Mouse (Mus musculus) heart, embryonic 16.5 days (tissue): ENCODE measurements at regions not wholly inside any gene's neighbourhood (a gene's known extent, or its start where the extent isn't known, plus 50 kb on each side); places are given as distances from the start of the nearest gene placed in this dataset.
"Not testable (repeated sequence)": the region's sequence is repeated elsewhere in the genome, so short reads cannot be mapped to it uniquely, and the experiment has no call there.

Experiments
- ATAC-seq: fragments of 200-750 bp; cut with Nextera tagmentation; replicated peaks from 2 replicates; pipeline ENCODE4 v1.8.0; 2017; ENCODE audit warnings: moderate number of reproducible peaks; ENCODE audit not compliant: insufficient read depth, low FRiP score; ENCODE audit errors: extremely low read depth
- H3K27ac ChIP-seq: fragments of 300-500 bp; sonication (generic); 2 replicates; pipeline ENCODE4 v1.5.1; 2014; ENCODE audit warnings: mild to moderate bottlenecking, low read length, control low read depth, moderate library complexity
- H3K27me3 ChIP-seq: fragments of 300-500 bp; sonication (generic); 2 replicates; pipeline ENCODE4 v1.6.1; 2014; ENCODE audit warnings: low read length, mixed read lengths; ENCODE audit not compliant: control insufficient read depth, insufficient read depth
- H3K36me3 ChIP-seq: fragments of 300-500 bp; sonication (generic); 2 replicates; pipeline ENCODE4 v1.6.1; 2014; ENCODE audit not compliant: control insufficient read depth, insufficient read depth
- H3K4me1 ChIP-seq: fragments of 300-500 bp; sonication (generic); 2 replicates; pipeline ENCODE4 v1.6.1; 2014; ENCODE audit warnings: low read length, mixed read lengths; ENCODE audit not compliant: control insufficient read depth, insufficient read depth
- H3K4me2 ChIP-seq: fragments of 300-500 bp; sonication (generic); 2 replicates; pipeline ENCODE4 v1.6.1; 2014; ENCODE audit warnings: low read depth, mild to moderate bottlenecking, control low read depth, low read length
- H3K4me3 ChIP-seq: fragments of 300-500 bp; sonication (generic); 2 replicates; pipeline ENCODE4 v1.5.1; 2014; ENCODE audit warnings: mild to moderate bottlenecking, control low read depth, low read length
- H3K9ac ChIP-seq: fragments of 300-500 bp; sonication (generic); 2 replicates; pipeline ENCODE4 v1.6.1; 2014; ENCODE audit warnings: low read length, control low read depth
- H3K9me3 ChIP-seq: fragments of 300-500 bp; sonication (generic); replicated peaks from 2 replicates; pipeline ENCODE4 v1.6.1; 2016; ENCODE audit warnings: low read length; ENCODE audit not compliant: control insufficient read depth
- WGBS: fragments of 180-500 bp; shearing (Covaris S2); extraction: QIAGEN DNeasy Blood & Tissue Kit; methylation state at CpG from one replicate; pipeline ENCODE4 v1.1.7; 2014; 5-methylcytosine and 5-hydroxymethylcytosine counted together

GRCm38 (mm10) chr1:13042326-13042725 is 1628.4 kb downstream of the A830018L16Rik start:
- H3K4me1 ChIP-seq: no peaks in the 10 kb centered on the region
- peaks cover 6% of the 10 kb centered on the region; the same call in 1 of the 2 replicates for H3K9me3 ChIP-seq
- H3K36me3 ChIP-seq: no peaks in the 10 kb centered on the region
- H3K27me3 ChIP-seq: no peaks in the 10 kb centered on the region
- no peak overlapping the region for H3K27ac ChIP-seq
- H3K4me2 ChIP-seq: no peak overlapping the region
- ATAC-seq: no peak
- H3K4me3 ChIP-seq: no peak overlapping the region
- H3K9ac ChIP-seq: no peak overlapping the region

DNA sequence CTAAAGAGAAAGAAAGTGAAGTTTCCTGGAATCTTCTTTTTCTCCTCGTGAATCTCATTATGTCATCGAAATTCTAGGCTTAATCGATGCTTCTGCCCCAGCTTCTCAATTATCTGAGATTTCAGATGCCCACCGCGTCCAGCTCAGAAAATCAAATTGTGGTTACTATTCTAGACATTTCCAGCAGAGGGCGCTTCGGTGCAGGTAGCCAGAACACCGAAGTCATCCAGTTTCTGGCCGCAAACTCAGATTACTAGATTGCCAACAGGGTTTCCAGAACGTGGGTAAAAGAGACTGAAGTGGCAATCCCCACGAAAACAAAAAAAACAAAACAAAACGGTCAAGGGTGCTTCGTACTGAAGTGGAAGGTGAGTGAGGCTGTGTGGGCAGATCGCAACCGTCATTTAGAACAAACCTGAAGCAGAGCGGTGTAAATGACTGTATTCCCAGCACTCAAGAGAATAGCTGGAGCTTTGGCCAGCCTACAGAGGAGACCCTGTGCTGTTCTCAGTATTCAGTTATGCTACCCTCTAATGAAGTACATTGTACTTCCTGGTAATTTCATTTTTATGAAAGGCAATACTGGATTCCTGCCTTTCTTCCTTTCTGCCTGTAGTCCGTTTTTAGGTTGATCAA is 1636.4 kb downstream of the A830018L16Rik start:
- Histone ChIP-seq H3K4me3 (peak overlapping the region; percentile 29), H3K36me3 (no peaks in the 10 kb centered on the region), H3K27ac (no peak overlapping the region), H3K4me1 (no peaks in the 10 kb centered on the region), H3K9ac (no peak overlapping the region), H3K4me2 (peak overlapping the region; percentile 54), H3K9me3 (no peaks in the 10 kb centered on the region), H3K27me3 (peaks cover 13% of the 10 kb centered on the region)
- ATAC-seq: no peak
- WGBS: 18% methylated on average over 17 of the region's 17 CpGs

GRCm38 (mm10) chr1:13051433-13052066 is 1637.6 kb downstream of the A830018L16Rik start:
- not testable (repeated sequence) for H3K9me3 ChIP-seq, ATAC-seq, H3K36me3 ChIP-seq, H3K27ac ChIP-seq, H3K4me3 ChIP-seq, H3K4me1 ChIP-seq, H3K9ac ChIP-seq, H3K4me2 ChIP-seq
- peaks cover 16% of the 10 kb centered on the region for H3K27me3 ChIP-seq
- WGBS: 65% methylated on average over 11 of the region's 13 CpGs

DNA sequence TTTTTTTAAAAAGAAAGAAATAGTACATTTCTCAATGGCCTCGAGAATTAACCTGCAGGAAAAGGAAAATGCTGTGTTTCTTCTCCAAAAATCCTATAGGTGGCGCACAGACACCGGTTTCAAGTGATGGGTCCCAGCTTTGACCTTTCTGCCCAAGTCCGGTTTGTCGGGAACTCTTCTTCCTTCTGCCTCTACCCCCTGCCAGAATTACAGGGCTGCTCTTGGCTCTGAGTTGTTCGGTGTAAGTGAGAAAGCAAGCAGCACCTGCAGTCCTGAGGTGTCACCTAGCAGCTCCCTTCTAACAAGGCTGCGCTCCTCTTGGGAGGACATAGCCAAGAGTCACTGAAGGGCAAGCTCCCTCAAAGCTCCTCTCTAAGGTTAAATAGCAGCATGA is 1638.2 kb downstream of the A830018L16Rik start:
- 13% methylated on average over 7 of the region's 7 CpGs for WGBS
- Histone ChIP-seq H3K36me3 (no peaks in the 10 kb centered on the region), H3K9ac (no peak overlapping the region), H3K4me2 (peak overlapping the region; percentile 57), H3K4me1 (no peaks in the 10 kb centered on the region), H3K9me3 (no peaks in the 10 kb centered on the region), H3K27ac (no peak overlapping the region), H3K4me3 (peak overlapping the region; percentile 37), H3K27me3 (peaks cover 16% of the 10 kb centered on the region)
- ATAC-seq: no peak

- Histone ChIP-seq H3K36me3 (no peaks in the 10 kb centered on the region), H3K4me3 (no peak overlapping the region), H3K4me2 (no peak overlapping the region), H3K9me3 (no peaks in the 10 kb centered on the region), H3K4me1 (no peaks in the 10 kb centered on the region), H3K27ac (no peak overlapping the region), H3K27me3 (peaks cover 3% of the 10 kb centered on the region), H3K9ac (no peak overlapping the region)
- no peak for ATAC-seq
- 31% methylated on average over 14 of the region's 14 CpGs for WGBS
These were observed 1643.8 kb downstream of the A830018L16Rik start for GRCm38 (mm10) chr1:13057741-13058140.

DNA sequence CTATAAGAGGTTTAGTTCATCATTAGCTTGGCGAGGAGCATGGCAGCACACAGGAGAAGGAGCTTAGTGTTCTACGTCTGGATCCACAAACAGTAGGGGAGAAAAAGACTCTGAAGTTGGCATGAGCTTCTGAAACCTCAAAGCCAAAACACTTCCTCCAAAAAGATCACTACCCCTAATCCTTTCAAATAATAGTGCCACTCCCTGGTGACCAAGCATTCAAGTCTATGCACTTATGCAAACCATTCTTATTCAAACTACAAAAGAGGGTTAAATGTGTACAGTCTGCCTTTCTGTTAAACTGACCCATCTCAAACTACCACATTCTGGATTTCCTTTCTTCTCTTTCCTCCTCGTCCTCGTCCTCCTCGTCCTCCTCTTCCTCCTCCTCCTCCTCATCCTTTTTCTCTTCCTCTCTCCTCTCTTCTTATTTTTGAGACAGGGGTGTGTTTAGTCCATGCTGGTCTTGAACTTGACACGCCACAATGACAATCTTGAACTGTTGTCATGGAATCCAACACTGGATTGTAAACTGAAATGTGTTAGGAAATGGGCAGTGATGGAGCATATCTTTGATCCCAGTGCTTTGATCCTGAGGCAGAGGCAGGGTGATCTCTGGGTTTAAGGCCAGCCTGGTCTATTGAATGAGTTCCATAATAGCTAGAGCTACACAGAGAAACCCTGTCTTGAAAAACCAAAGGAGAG is 1645.9 kb downstream of the A830018L16Rik start:
- H3K27me3 ChIP-seq: peaks cover 3% of the 10 kb centered on the region
- H3K4me3 ChIP-seq: no peak overlapping the region
- no peak for ATAC-seq
- H3K4me1 ChIP-seq: no peaks in the 10 kb centered on the region
- 78% methylated on average over 6 of the region's 6 CpGs for WGBS
- no peak overlapping the region for H3K4me2 ChIP-seq
- H3K27ac ChIP-seq: no peak overlapping the region
- no peaks in the 10 kb centered on the region for H3K36me3 ChIP-seq
- H3K9me3 ChIP-seq: no peaks in the 10 kb centered on the region
- H3K9ac ChIP-seq: no peak overlapping the region
